Mouse (Mus musculus) embryonic facial prominence, embryonic 12.5 days (tissue): Measurements from ENCODE around the gene Nsmce1. TPM values are rescaled to one million over a fixed set of nuclear protein-coding genes. Genes with fewer than 3 reads are reported as not detected.
A peak's percentile ranks its signal among the peaks of the same experiment; 100 is the strongest.

Experiments
- ATAC-seq: fragments of 200-750 bp; cut with Nextera tagmentation; 2 replicates; pipeline ENCODE4 v1.8.0; 2017; ENCODE audit not compliant: insufficient number of reproducible peaks, insufficient read depth, low FRiP score, low TSS enrichment
- H3K27ac ChIP-seq: fragments of 300-500 bp; sonication (generic); 2 replicates; pipeline ENCODE4 v1.5.1; 2016; ENCODE audit warnings: mild to moderate bottlenecking
- H3K27me3 ChIP-seq: fragments of 300-500 bp; sonication (generic); 2 replicates; pipeline ENCODE4 v1.6.1; 2016; ENCODE audit warnings: mild to moderate bottlenecking, moderate library complexity
- H3K36me3 ChIP-seq: fragments of 300-500 bp; sonication (generic); 2 replicates; pipeline ENCODE4 v1.6.1; 2016; ENCODE audit warnings: mild to moderate bottlenecking
- H3K4me1 ChIP-seq: fragments of 300-500 bp; sonication (generic); 2 replicates; pipeline ENCODE4 v1.6.1; 2016
- H3K4me2 ChIP-seq: fragments of 300-500 bp; sonication (generic); replicated peaks from 2 replicates; pipeline ENCODE4 v1.6.1; 2016; ENCODE audit warnings: mild to moderate bottlenecking, moderate library complexity
- H3K4me3 ChIP-seq: fragments of 300-500 bp; sonication (generic); 2 replicates; pipeline ENCODE4 v1.5.1; 2016; ENCODE audit warnings: mild to moderate bottlenecking
- H3K9ac ChIP-seq: fragments of 300-500 bp; sonication (generic); 2 replicates; pipeline ENCODE4 v1.6.1; 2016; ENCODE audit warnings: mild to moderate bottlenecking, moderate library complexity
- H3K9me3 ChIP-seq: fragments of 300-500 bp; sonication (generic); 2 replicates; pipeline ENCODE4 v1.6.1; 2016; ENCODE audit warnings: mild to moderate bottlenecking, moderate library complexity
- WGBS: fragments of 180-500 bp; shearing (Covaris S2); methylation state at CpG from one replicate; pipeline ENCODE4 v1.1.7; 2016; 5-methylcytosine and 5-hydroxymethylcytosine counted together
- polyA plus RNA-seq: library from polyadenylated mRNA; unstranded; fragments of >200 nt; fragmentation: Nextera tagmentation; extraction: Ambion mirVana; gene quantifications from 2 replicates; pipeline ENCODE4 v1.2.1, GENCODE M21; 2016

Gene Nsmce1
- polyA plus RNA-seq, 1 experiment from 2014 or later = 121 TPM

DNA sequence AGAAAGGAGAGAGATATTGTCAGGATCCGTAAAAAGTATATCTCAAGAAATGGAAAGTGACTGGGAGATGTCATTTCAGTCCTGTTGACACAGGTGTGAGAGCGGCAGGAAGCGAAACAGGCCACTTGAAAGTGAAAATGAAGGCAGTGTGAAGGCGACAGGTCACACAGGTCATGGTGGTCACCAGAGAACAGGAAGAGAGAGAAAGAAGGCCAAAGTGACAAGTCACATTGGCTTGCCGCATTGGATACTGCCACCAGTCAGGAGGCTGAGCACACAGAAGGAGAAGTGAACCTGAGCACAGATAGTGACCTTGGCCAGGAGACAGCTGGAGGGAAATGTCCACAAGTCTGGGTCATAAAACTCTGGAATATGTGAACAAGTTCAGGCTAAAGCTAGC lies 20.0 kb upstream of the Nsmce1 start:
- Histone ChIP-seq H3K9ac (no peak overlapping the region), H3K36me3 (no peaks in the 10 kb centered on the region), H3K27me3 (no peaks in the 10 kb centered on the region), H3K4me2 (no peak overlapping the region), H3K4me1 (no peaks in the 10 kb centered on the region), H3K27ac (no peak overlapping the region), H3K9me3 (no peaks in the 10 kb centered on the region), H3K4me3 (no peak overlapping the region)
- WGBS = 79% methylated on average over 5 of the region's 5 CpGs
- no peak for ATAC-seq

GRCm38 (mm10) chr7:125507279-125507678 lies 15.9 kb upstream of the Nsmce1 start:
- Histone ChIP-seq H3K4me2 (no peak overlapping the region), H3K27me3 (no peaks in the 10 kb centered on the region), H3K27ac (no peak overlapping the region), H3K4me3 (no peak overlapping the region), H3K9me3 (no peaks in the 10 kb centered on the region), H3K4me1 (no peaks in the 10 kb centered on the region), H3K9ac (no peak overlapping the region), H3K36me3 (no peaks in the 10 kb centered on the region)
- 83% methylated on average over 2 of the region's 2 CpGs for WGBS
- ATAC-seq = no peak

DNA sequence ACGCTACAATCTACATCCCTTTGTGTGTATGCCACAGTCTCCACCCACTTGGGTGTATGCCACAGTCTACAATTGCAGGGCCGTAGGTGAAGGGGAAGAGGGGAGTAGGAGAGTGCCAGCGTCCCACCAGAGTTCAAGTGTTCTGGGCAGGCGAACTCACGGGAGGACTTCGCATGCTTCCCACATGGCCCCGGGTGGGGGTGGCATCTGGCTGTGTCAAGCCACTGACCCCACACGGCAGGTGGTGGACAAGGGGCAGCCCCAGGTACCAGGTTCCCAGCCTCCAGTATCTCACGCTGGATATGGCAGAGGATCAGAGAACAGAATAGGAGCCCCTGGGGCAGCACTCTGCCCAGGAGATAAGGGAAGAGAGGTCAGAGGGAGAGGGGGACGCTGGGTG lies 14.2 kb upstream of the Nsmce1 start:
- WGBS = 85% methylated on average over 10 of the region's 10 CpGs
- ATAC-seq = no peak
- no peak overlapping the region for H3K4me2 ChIP-seq
- no peaks in the 10 kb centered on the region for H3K9me3 ChIP-seq
- H3K27me3 ChIP-seq = no peaks in the 10 kb centered on the region
- H3K4me1 ChIP-seq = no peaks in the 10 kb centered on the region
- no peak overlapping the region for H3K27ac ChIP-seq
- H3K4me3 ChIP-seq = no peak overlapping the region
- no peak overlapping the region for H3K9ac ChIP-seq
- no peaks in the 10 kb centered on the region for H3K36me3 ChIP-seq

GRCm38 (mm10) chr7:125504618-125505017 lies 13.2 kb upstream of the Nsmce1 start:
- H3K4me2 ChIP-seq = no peak overlapping the region
- 87% methylated on average over 5 of the region's 5 CpGs for WGBS
- ATAC-seq = no peak
- no peaks in the 10 kb centered on the region for H3K36me3 ChIP-seq
- no peaks in the 10 kb centered on the region for H3K27me3 ChIP-seq
- no peaks in the 10 kb centered on the region for H3K9me3 ChIP-seq
- no peak overlapping the region for H3K27ac ChIP-seq
- H3K4me3 ChIP-seq = no peak overlapping the region
- no peak overlapping the region for H3K9ac ChIP-seq
- H3K4me1 ChIP-seq = no peaks in the 10 kb centered on the region

DNA sequence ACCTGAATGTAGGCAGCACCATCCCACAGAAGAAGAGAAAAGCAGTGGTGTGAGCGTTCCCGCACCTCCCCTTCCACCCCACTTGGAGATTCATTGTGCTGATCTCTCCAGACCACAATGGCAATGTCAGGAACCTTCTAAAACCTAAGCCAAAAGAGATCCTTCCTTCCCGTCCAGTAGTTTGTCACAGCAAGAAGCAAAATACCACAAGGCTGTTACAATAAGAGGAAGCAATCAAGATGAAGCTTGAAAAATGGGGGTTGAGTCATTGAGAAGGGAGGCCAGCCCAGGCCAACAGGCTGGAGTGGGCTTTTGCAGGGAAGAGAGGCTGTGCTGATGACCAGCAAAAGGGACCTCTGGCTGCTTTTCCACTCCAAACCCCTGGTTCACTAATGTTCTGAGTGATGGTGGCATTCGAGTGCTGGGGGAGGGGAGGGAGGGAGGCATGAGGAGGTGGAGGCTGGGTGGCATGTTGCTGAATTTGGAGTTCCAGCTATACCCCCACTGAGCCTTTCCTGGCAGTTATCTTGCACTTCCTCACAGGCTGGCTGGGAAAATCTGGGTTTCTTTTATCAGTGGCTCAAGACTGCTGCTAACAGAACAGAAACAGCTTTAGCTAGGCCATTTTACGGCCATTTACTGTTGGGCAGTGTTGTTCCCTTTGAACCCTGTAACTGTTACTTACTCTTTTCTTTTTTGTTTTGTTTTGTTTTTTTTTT lies 12.1 kb upstream of the Nsmce1 start:
- WGBS = 89% methylated on average over 5 of the region's 5 CpGs
- ATAC-seq = no peak
- H3K27ac ChIP-seq = no peak overlapping the region

GRCm38 (mm10) chr7:125500879-125501278 lies 9.5 kb upstream of the Nsmce1 start:
- Histone ChIP-seq H3K4me2 (no peak overlapping the region), H3K4me3 (no peak overlapping the region), H3K36me3 (no peaks in the 10 kb centered on the region), H3K9ac (no peak overlapping the region), H3K27ac (no peak overlapping the region), H3K27me3 (no peaks in the 10 kb centered on the region), H3K4me1 (no peaks in the 10 kb centered on the region), H3K9me3 (no peaks in the 10 kb centered on the region)
- WGBS = 89% methylated on average over 7 of the region's 7 CpGs
- no peak for ATAC-seq

More for the DNA sequence above, 12.1 kb upstream of the Nsmce1 start:
- H3K4me2 ChIP-seq = no peak overlapping the region
- H3K36me3 ChIP-seq = no peaks in the 10 kb centered on the region
- H3K4me1 ChIP-seq = no peaks in the 10 kb centered on the region
- no peak overlapping the region for H3K9ac ChIP-seq
- no peaks in the 10 kb centered on the region for H3K9me3 ChIP-seq
- H3K4me3 ChIP-seq = no peak overlapping the region
- no peaks in the 10 kb centered on the region for H3K27me3 ChIP-seq

GRCm38 (mm10) chr7:125499927-125500868 lies 8.8 kb upstream of the Nsmce1 start:
- Histone ChIP-seq H3K4me2 (no peak overlapping the region), H3K9ac (no peak overlapping the region), H3K27ac (no peak overlapping the region), H3K9me3 (no peaks in the 10 kb centered on the region), H3K27me3 (no peaks in the 10 kb centered on the region), H3K4me3 (no peak overlapping the region), H3K36me3 (no peaks in the 10 kb centered on the region), H3K4me1 (no peaks in the 10 kb centered on the region)
- ATAC-seq = no peak
- WGBS = 80% methylated on average over 13 of the region's 13 CpGs

GRCm38 (mm10) chr7:125495864-125496440 lies 4.6 kb upstream of the Nsmce1 start:
- Histone ChIP-seq H3K9ac (no peak overlapping the region), H3K27me3 (no peaks in the 10 kb centered on the region), H3K4me3 (no peak overlapping the region), H3K9me3 (no peaks in the 10 kb centered on the region), H3K27ac (no peak overlapping the region), H3K4me1 (peaks cover 4% of the 10 kb centered on the region; the same call in 1 of the 2 replicates), H3K36me3 (no peaks in the 10 kb centered on the region), H3K4me2 (no peak overlapping the region)
- no peak for ATAC-seq
- 75% methylated on average over 6 of the region's 6 CpGs for WGBS

DNA sequence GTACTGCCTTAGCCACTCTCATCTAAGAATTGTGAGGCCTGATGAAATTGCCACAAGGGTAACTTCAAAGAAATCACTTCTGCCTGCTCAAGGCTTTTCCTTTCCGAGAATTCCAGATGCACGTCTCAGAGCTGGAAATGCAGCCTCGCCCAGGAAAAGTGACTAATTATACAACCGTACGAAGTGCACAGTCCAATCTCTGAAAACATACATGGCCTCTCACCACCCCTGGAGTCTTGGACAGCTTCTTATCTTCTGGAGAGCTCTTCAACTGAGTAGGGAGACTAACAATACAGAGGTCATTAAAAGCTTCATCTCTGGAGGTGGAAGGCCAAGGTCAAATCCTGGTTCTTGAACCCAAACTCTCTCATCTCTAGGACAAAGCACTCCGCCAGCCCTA lies 1.2 kb upstream of the Nsmce1 start:
- H3K9ac ChIP-seq = peak overlapping the region; percentile 72; the same call in 1 of the 2 replicates
- H3K4me1 ChIP-seq = peaks cover 11% of the 10 kb centered on the region
- H3K36me3 ChIP-seq = no peaks in the 10 kb centered on the region
- no peak overlapping the region for H3K4me2 ChIP-seq
- 81% methylated on average over 6 of the region's 6 CpGs for WGBS
- H3K27me3 ChIP-seq = no peaks in the 10 kb centered on the region
- H3K4me3 ChIP-seq = no peak overlapping the region
- H3K9me3 ChIP-seq = no peaks in the 10 kb centered on the region
- no peak for ATAC-seq
- no peak overlapping the region for H3K27ac ChIP-seq

- Histone ChIP-seq H3K9ac (peak overlapping the region; percentile 72), H3K9me3 (no peaks in the 10 kb centered on the region), H3K27me3 (no peaks in the 10 kb centered on the region), H3K4me1 (peaks cover 11% of the 10 kb centered on the region), H3K27ac (peak overlapping the region; percentile 83), H3K36me3 (no peaks in the 10 kb centered on the region), H3K4me2 (peak overlapping the region; percentile 78), H3K4me3 (peak overlapping the region; percentile 63)
- ATAC-seq = peak; percentile 30; the same call in 1 of the 2 replicates
- 28% methylated on average over 12 of the region's 12 CpGs for WGBS
Observed at GRCm38 (mm10) chr7:125491760-125492159, 364 bp upstream of the Nsmce1 start.

- H3K9me3 ChIP-seq = no peaks in the 10 kb centered on the region
- H3K27me3 ChIP-seq = no peaks in the 10 kb centered on the region
- H3K9ac ChIP-seq = no peak overlapping the region
- no peak overlapping the region for H3K27ac ChIP-seq
- H3K4me3 ChIP-seq = no peak overlapping the region
- WGBS = 88% methylated on average over 2 of the region's 2 CpGs
- no peak overlapping the region for H3K4me2 ChIP-seq
- ATAC-seq = no peak
- peaks cover 17% of the 10 kb centered on the region for H3K36me3 ChIP-seq
- peaks cover 11% of the 10 kb centered on the region for H3K4me1 ChIP-seq
Observed at GRCm38 (mm10) chr7:125489636-125490035, 1.8 kb downstream of the Nsmce1 start.
